Mouse (Mus musculus): ENCODE measurements around the gene Gpr3. TPM values are rescaled to one million over a fixed set of nuclear protein-coding genes. Genes with fewer than 3 reads are reported as not detected.

The Gpr3 gene
- 0.10 and 0.15 TPM in 2 replicates for polyA plus RNA-seq (2015; fragmentation: Nextera tagmentation; extraction: Ambion mirVana)

GRCm38 (mm10) chr4:133211751-133212561 lies at the start of gene Gpr3, which contains the start of gene Cd164l2:
TSS of gene Gpr3 (minus strand) at chr4:133212536.
TSS of gene Cd164l2 (plus strand) at chr4:133212131.
- H3K4me2 ChIP-seq (replicated peaks; ENCODE audit: low read depth, low read length) = peak within 1 kb of the TSS; percentile 100
- no peaks in the 10 kb centered on the region for H3K9me3 ChIP-seq (ENCODE audit: low read length)
- peak within 1 kb of the TSS; percentile 66 for H3K9ac ChIP-seq (replicated peaks; ENCODE audit: low read length)
- H3K27ac ChIP-seq (ENCODE audit: low read length) = no peak within 1 kb of the TSS
- H3K36me3 ChIP-seq (ENCODE audit: insufficient read depth, low read length) = no peaks in the 10 kb centered on the region
- H3K4me1 ChIP-seq (ENCODE audit: insufficient read depth, low read length) = peaks cover 20% of the 10 kb centered on the region
- ATAC-seq (ENCODE audit: low FRiP score, low TSS enrichment) = peak; percentile 43
- whole genome bisulfite sequencing = 2% methylated on average over 51 of the region's 52 CpGs
- peaks cover 9% of the 10 kb centered on the region for H3K27me3 ChIP-seq (ENCODE audit: insufficient read depth, low read length)
- peak within 1 kb of the TSS; percentile 69 for H3K4me3 ChIP-seq (ENCODE audit: low read length)

- no peak overlapping the region for H3K4me3 ChIP-seq (ENCODE audit: low read length)
These were observed 49.5 kb upstream of the Gpr3 start for GRCm38 (mm10) chr4:133261641-133262374.

GRCm38 (mm10) chr4:133257798-133258408 lies 45.6 kb upstream of the Gpr3 start:
- H3K9ac ChIP-seq (replicated peaks; ENCODE audit: low read length) = no peak overlapping the region
- no peaks in the 10 kb centered on the region for H3K9me3 ChIP-seq (ENCODE audit: low read length)
- no peaks in the 10 kb centered on the region for H3K36me3 ChIP-seq (ENCODE audit: insufficient read depth, low read length)
- 75% methylated on average over 12 of the region's 12 CpGs for WGBS
- peaks cover 22% of the 10 kb centered on the region for H3K27me3 ChIP-seq (ENCODE audit: insufficient read depth, low read length)
- H3K4me2 ChIP-seq (replicated peaks; ENCODE audit: low read depth, low read length) = no peak overlapping the region
- H3K27ac ChIP-seq (ENCODE audit: low read length) = no peak overlapping the region
- H3K4me1 ChIP-seq (ENCODE audit: insufficient read depth, low read length) = peaks cover 13% of the 10 kb centered on the region
- no peak; the same call in 1 of the 2 replicates for ATAC-seq (ENCODE audit: low FRiP score, low TSS enrichment)
- no peak overlapping the region for H3K4me3 ChIP-seq (ENCODE audit: low read length)

More at GRCm38 (mm10) chr4:133261641-133262374, 49.5 kb upstream of the Gpr3 start:
- Histone ChIP-seq H3K36me3 (ENCODE audit: insufficient read depth, low read length) (peaks cover 30% of the 10 kb centered on the region), H3K9ac (replicated peaks; ENCODE audit: low read length) (0 out of 2 replicates have a peak overlapping the region, but pooled peaks have one; percentile 6), H3K4me2 (replicated peaks; ENCODE audit: low read depth, low read length) (no peak overlapping the region), H3K27me3 (ENCODE audit: insufficient read depth, low read length) (peaks cover 6% of the 10 kb centered on the region), H3K9me3 (ENCODE audit: low read length) (no peaks in the 10 kb centered on the region), H3K4me1 (ENCODE audit: insufficient read depth, low read length) (peaks cover 2% of the 10 kb centered on the region; the same call in 1 of the 2 replicates), H3K27ac (ENCODE audit: low read length) (no peak overlapping the region)
- WGBS = 52% methylated on average over 10 of the region's 10 CpGs
- ATAC-seq (ENCODE audit: low FRiP score, low TSS enrichment) = no peak

DNA sequence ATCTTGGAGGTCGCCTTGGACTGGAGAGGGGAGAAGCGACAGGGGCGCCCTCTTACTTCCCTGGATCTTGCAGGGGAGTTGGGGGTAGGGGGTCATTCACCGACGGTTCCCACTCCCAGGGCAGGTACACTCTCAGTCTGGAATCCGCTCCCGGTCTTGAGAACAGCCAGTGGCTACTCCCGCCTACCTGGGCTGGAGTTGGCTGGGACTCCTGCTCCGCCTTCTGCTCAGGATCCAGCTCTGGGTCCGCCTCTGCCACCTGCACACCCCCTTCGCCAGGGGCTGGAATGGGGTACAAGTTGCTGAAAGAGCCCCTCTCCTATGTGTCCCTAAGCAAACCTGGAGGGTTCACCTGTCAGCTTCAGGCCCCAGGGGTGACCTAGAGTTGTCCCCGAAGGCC lies 44.9 kb upstream of the Gpr3 start:
- Histone ChIP-seq H3K4me3 (ENCODE audit: low read length) (peak overlapping the region; percentile 21), H3K9me3 (ENCODE audit: low read length) (no peaks in the 10 kb centered on the region), H3K4me1 (ENCODE audit: insufficient read depth, low read length) (peaks cover 13% of the 10 kb centered on the region), H3K36me3 (ENCODE audit: insufficient read depth, low read length) (no peaks in the 10 kb centered on the region), H3K4me2 (replicated peaks; ENCODE audit: low read depth, low read length) (peak overlapping the region; percentile 45), H3K9ac (replicated peaks; ENCODE audit: low read length) (no peak overlapping the region), H3K27me3 (ENCODE audit: insufficient read depth, low read length) (peaks cover 22% of the 10 kb centered on the region), H3K27ac (ENCODE audit: low read length) (no peak overlapping the region)
- peak; percentile 25; the same call in 1 of the 2 replicates for ATAC-seq (ENCODE audit: low FRiP score, low TSS enrichment)
- 30% methylated on average over 12 of the region's 12 CpGs for WGBS

GRCm38 (mm10) chr4:133256820-133257219 lies 44.5 kb upstream of the Gpr3 start:
- no peak overlapping the region for H3K27ac ChIP-seq (ENCODE audit: low read length)
- peaks cover 13% of the 10 kb centered on the region for H3K4me1 ChIP-seq (ENCODE audit: insufficient read depth, low read length)
- H3K9me3 ChIP-seq (ENCODE audit: low read length) = no peaks in the 10 kb centered on the region
- no peak overlapping the region for H3K9ac ChIP-seq (replicated peaks; ENCODE audit: low read length)
- ATAC-seq (ENCODE audit: low FRiP score, low TSS enrichment) = peak; percentile 50
- peak overlapping the region; percentile 45 for H3K4me2 ChIP-seq (replicated peaks; ENCODE audit: low read depth, low read length)
- no peaks in the 10 kb centered on the region for H3K36me3 ChIP-seq (ENCODE audit: insufficient read depth, low read length)
- peak overlapping the region; percentile 21 for H3K4me3 ChIP-seq (ENCODE audit: low read length)
- H3K27me3 ChIP-seq (ENCODE audit: insufficient read depth, low read length) = peaks cover 26% of the 10 kb centered on the region
- WGBS = 16% methylated on average over 24 of the region's 24 CpGs

DNA sequence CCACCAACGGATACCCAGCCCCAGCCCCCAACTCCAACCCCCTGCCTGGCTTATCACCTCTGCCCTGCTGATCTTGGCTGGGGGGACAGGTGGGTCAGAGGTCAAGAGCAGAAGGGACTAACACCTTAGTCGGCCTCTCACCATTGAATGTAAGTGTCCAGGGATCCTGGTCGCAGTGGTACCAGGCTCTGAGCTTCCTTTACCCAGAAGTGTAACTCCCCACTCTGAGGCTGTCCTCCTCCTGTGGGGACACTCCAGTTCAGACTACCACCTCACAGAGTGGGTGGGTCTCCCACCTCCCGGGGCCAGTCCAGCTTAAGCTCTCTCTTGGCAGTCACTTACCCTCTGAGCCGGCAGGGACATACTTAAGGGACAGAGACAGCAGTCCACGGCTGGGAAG lies 43.1 kb upstream of the Gpr3 start:
- no peak overlapping the region for H3K9ac ChIP-seq (replicated peaks; ENCODE audit: low read length)
- H3K4me1 ChIP-seq (ENCODE audit: insufficient read depth, low read length) = peaks cover 23% of the 10 kb centered on the region
- H3K4me2 ChIP-seq (replicated peaks; ENCODE audit: low read depth, low read length) = no peak overlapping the region
- no peak overlapping the region for H3K27ac ChIP-seq (ENCODE audit: low read length)
- H3K27me3 ChIP-seq (ENCODE audit: insufficient read depth, low read length) = peaks cover 40% of the 10 kb centered on the region
- 74% methylated on average over 6 of the region's 6 CpGs for WGBS
- no peak for ATAC-seq (ENCODE audit: low FRiP score, low TSS enrichment)
- no peak overlapping the region for H3K4me3 ChIP-seq (ENCODE audit: low read length)
- no peaks in the 10 kb centered on the region for H3K9me3 ChIP-seq (ENCODE audit: low read length)
- no peaks in the 10 kb centered on the region for H3K36me3 ChIP-seq (ENCODE audit: insufficient read depth, low read length)

DNA sequence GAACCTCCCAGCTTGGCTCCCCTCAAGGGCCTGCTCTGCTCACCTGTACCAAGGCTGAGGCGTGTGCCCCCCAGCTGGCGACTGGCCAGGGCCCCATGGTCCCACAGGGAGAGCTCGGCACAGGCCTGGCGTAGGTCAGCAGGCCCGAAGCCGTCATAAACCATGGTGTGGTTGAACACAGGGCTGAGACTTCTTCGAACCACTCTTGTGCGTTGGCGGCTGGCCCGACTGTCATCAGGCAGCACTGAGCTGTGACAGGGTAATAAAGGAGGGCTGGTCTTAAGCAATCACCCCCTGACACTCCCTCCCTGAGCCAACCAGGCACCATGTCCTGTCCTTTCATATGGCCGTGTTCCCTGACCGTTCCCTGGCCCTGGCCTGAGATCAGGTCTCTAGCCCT lies 41.1 kb upstream of the Gpr3 start:
- H3K4me2 ChIP-seq (replicated peaks; ENCODE audit: low read depth, low read length) = no peak overlapping the region
- H3K36me3 ChIP-seq (ENCODE audit: insufficient read depth, low read length) = no peaks in the 10 kb centered on the region
- H3K9ac ChIP-seq (replicated peaks; ENCODE audit: low read length) = no peak overlapping the region
- 26% methylated on average over 12 of the region's 12 CpGs for WGBS
- no peaks in the 10 kb centered on the region for H3K9me3 ChIP-seq (ENCODE audit: low read length)
- H3K27me3 ChIP-seq (ENCODE audit: insufficient read depth, low read length) = peaks cover 52% of the 10 kb centered on the region
- 0 out of 2 replicates have a peak, but pooled peaks have one; percentile 9 for ATAC-seq (ENCODE audit: low FRiP score, low TSS enrichment)
- H3K4me3 ChIP-seq (ENCODE audit: low read length) = no peak overlapping the region
- H3K4me1 ChIP-seq (ENCODE audit: insufficient read depth, low read length) = peaks cover 32% of the 10 kb centered on the region
- no peak overlapping the region for H3K27ac ChIP-seq (ENCODE audit: low read length)

- no peak overlapping the region for H3K27ac ChIP-seq (ENCODE audit: low read length)
- no peak overlapping the region for H3K4me3 ChIP-seq (ENCODE audit: low read length)
- 52% methylated on average over 4 of the region's 4 CpGs for WGBS
- H3K4me2 ChIP-seq (replicated peaks; ENCODE audit: low read depth, low read length) = no peak overlapping the region
- peaks cover 57% of the 10 kb centered on the region for H3K27me3 ChIP-seq (ENCODE audit: insufficient read depth, low read length)
- no peak overlapping the region for H3K9ac ChIP-seq (replicated peaks; ENCODE audit: low read length)
- no peak for ATAC-seq (ENCODE audit: low FRiP score, low TSS enrichment)
- peaks cover 32% of the 10 kb centered on the region for H3K4me1 ChIP-seq (ENCODE audit: insufficient read depth, low read length)
- H3K9me3 ChIP-seq (ENCODE audit: low read length) = no peaks in the 10 kb centered on the region
- no peaks in the 10 kb centered on the region for H3K36me3 ChIP-seq (ENCODE audit: insufficient read depth, low read length)
These were observed 39.8 kb upstream of the Gpr3 start for GRCm38 (mm10) chr4:133252089-133252488.

GRCm38 (mm10) chr4:133251214-133251613 lies 38.9 kb upstream of the Gpr3 start:
- WGBS = 3% methylated on average over 31 of the region's 31 CpGs

More at GRCm38 (mm10) chr4:133251214-133251613, 38.9 kb upstream of the Gpr3 start:
- Histone ChIP-seq H3K27ac (ENCODE audit: low read length) (no peak overlapping the region), H3K9ac (replicated peaks; ENCODE audit: low read length) (peak overlapping the region; percentile 23; the same call in 1 of the 2 replicates), H3K36me3 (ENCODE audit: insufficient read depth, low read length) (no peaks in the 10 kb centered on the region), H3K4me2 (replicated peaks; ENCODE audit: low read depth, low read length) (peak overlapping the region; percentile 55), H3K9me3 (ENCODE audit: low read length) (no peaks in the 10 kb centered on the region), H3K4me1 (ENCODE audit: insufficient read depth, low read length) (peaks cover 27% of the 10 kb centered on the region), H3K4me3 (ENCODE audit: low read length) (peak overlapping the region; percentile 38), H3K27me3 (ENCODE audit: insufficient read depth, low read length) (peaks cover 49% of the 10 kb centered on the region)
- no peak for ATAC-seq (ENCODE audit: low FRiP score, low TSS enrichment)

All from kidney, embryonic 16.5 days (tissue).